Mouse (Mus musculus) liver, embryonic 14.5 days (tissue): ENCODE results near the gene Arl10.

Experiments used
- CTCF ChIP-seq: IDR thresholded peaks from 2 replicates; pipeline ENCODE4 v1.5.1; 2016; ENCODE audit warnings: antibody characterized with exemption, low read depth, control low read depth
- EP300 ChIP-seq: IDR thresholded peaks from 2 replicates; pipeline ENCODE4 v1.6.1; 2016; ENCODE audit warnings: antibody characterized with exemption, low read depth

DNA sequence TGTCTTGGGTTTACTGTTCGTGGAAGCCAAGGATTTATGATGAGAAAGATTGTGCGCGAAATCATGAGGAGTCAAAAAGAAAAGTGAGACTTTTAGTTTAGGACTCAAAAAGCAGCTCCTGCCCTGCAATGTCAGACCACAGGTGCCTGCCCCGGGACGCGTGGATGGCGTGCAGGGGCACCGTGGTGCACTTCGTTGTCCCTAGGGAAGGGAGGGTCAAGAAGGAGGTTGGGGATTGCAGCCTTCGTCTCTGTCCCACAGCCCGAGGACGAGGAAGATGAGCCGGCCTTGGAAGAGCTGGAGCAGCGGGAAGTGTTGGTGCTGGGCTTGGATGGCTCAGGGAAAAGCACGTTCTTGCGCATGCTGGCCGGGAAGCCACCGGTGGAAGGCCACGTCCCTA lies 674 bp downstream of the Arl10 start:
- no peak for TF ChIP-seq CTCF
- TF ChIP-seq EP300, result no peak
